Mouse (Mus musculus) embryonic facial prominence, embryonic 12.5 days (tissue): ENCODE data around the gene Robo2. TPM values are rescaled to one million over a fixed set of nuclear protein-coding genes. Genes with fewer than 3 reads are reported as not detected.

Experiments
- ATAC-seq: fragments of 200-750 bp; cut with Nextera tagmentation; 2 replicates; pipeline ENCODE4 v1.8.0; 2017; ENCODE audit not compliant: insufficient number of reproducible peaks, insufficient read depth, low FRiP score, low TSS enrichment
- H3K27ac ChIP-seq: fragments of 300-500 bp; sonication (generic); 2 replicates; pipeline ENCODE4 v1.5.1; 2016; ENCODE audit warnings: mild to moderate bottlenecking
- H3K27me3 ChIP-seq: fragments of 300-500 bp; sonication (generic); 2 replicates; pipeline ENCODE4 v1.6.1; 2016; ENCODE audit warnings: mild to moderate bottlenecking, moderate library complexity
- H3K36me3 ChIP-seq: fragments of 300-500 bp; sonication (generic); 2 replicates; pipeline ENCODE4 v1.6.1; 2016; ENCODE audit warnings: mild to moderate bottlenecking
- H3K4me1 ChIP-seq: fragments of 300-500 bp; sonication (generic); 2 replicates; pipeline ENCODE4 v1.6.1; 2016
- H3K4me2 ChIP-seq: fragments of 300-500 bp; sonication (generic); replicated peaks from 2 replicates; pipeline ENCODE4 v1.6.1; 2016; ENCODE audit warnings: mild to moderate bottlenecking, moderate library complexity
- H3K4me3 ChIP-seq: fragments of 300-500 bp; sonication (generic); 2 replicates; pipeline ENCODE4 v1.5.1; 2016; ENCODE audit warnings: mild to moderate bottlenecking
- H3K9ac ChIP-seq: fragments of 300-500 bp; sonication (generic); 2 replicates; pipeline ENCODE4 v1.6.1; 2016; ENCODE audit warnings: mild to moderate bottlenecking, moderate library complexity
- H3K9me3 ChIP-seq: fragments of 300-500 bp; sonication (generic); 2 replicates; pipeline ENCODE4 v1.6.1; 2016; ENCODE audit warnings: mild to moderate bottlenecking, moderate library complexity
- WGBS: fragments of 180-500 bp; shearing (Covaris S2); methylation state at CpG from one replicate; pipeline ENCODE4 v1.1.7; 2016; 5-methylcytosine and 5-hydroxymethylcytosine counted together
- polyA plus RNA-seq: library from polyadenylated mRNA; unstranded; fragments of >200 nt; fragmentation: Nextera tagmentation; extraction: Ambion mirVana; gene quantifications from 2 replicates; pipeline ENCODE4 v1.2.1, GENCODE M21; 2016

The Robo2 gene
- polyA plus RNA-seq, 1 experiment from 2014 or later = 71.5 TPM

GRCm38 (mm10) chr16:74237411-74237930 lies 174.2 kb downstream of the Robo2 start:
- no peaks in the 10 kb centered on the region for H3K36me3 ChIP-seq
- H3K27me3 ChIP-seq = no peaks in the 10 kb centered on the region
- H3K4me3 ChIP-seq = no peak overlapping the region
- H3K27ac ChIP-seq = no peak overlapping the region
- H3K9me3 ChIP-seq = no peaks in the 10 kb centered on the region
- H3K9ac ChIP-seq = no peak overlapping the region
- ATAC-seq = no peak
- H3K4me2 ChIP-seq = no peak overlapping the region
- WGBS = 86% methylated on average over 2 of the region's 2 CpGs
- no peaks in the 10 kb centered on the region for H3K4me1 ChIP-seq

- no peak overlapping the region for H3K9ac ChIP-seq
- no peaks in the 10 kb centered on the region for H3K9me3 ChIP-seq
- 77% methylated on average over 6 of the region's 6 CpGs for WGBS
- H3K36me3 ChIP-seq = no peaks in the 10 kb centered on the region
- ATAC-seq = no peak
- H3K4me1 ChIP-seq = no peaks in the 10 kb centered on the region
- no peaks in the 10 kb centered on the region for H3K27me3 ChIP-seq
- H3K4me2 ChIP-seq = no peak overlapping the region
- H3K4me3 ChIP-seq = no peak overlapping the region
- H3K27ac ChIP-seq = no peak overlapping the region
Observed at GRCm38 (mm10) chr16:74234393-74235059, 177.1 kb downstream of the Robo2 start.

GRCm38 (mm10) chr16:74233596-74233995 lies 178.0 kb downstream of the Robo2 start:
- Histone ChIP-seq H3K27ac (no peak overlapping the region), H3K4me2 (no peak overlapping the region), H3K9ac (no peak overlapping the region), H3K4me1 (no peaks in the 10 kb centered on the region), H3K4me3 (no peak overlapping the region), H3K36me3 (no peaks in the 10 kb centered on the region), H3K9me3 (no peaks in the 10 kb centered on the region), H3K27me3 (no peaks in the 10 kb centered on the region)
- WGBS = 62% methylated on average over 5 of the region's 5 CpGs
- ATAC-seq = no peak

- Histone ChIP-seq H3K27ac (no peak overlapping the region), H3K27me3 (no peaks in the 10 kb centered on the region), H3K4me1 (no peaks in the 10 kb centered on the region), H3K4me3 (no peak overlapping the region), H3K36me3 (no peaks in the 10 kb centered on the region), H3K4me2 (no peak overlapping the region), H3K9ac (no peak overlapping the region), H3K9me3 (no peaks in the 10 kb centered on the region)
- ATAC-seq = no peak
Observed at GRCm38 (mm10) chr16:74227285-74227684, 184.3 kb downstream of the Robo2 start.

- H3K4me1 ChIP-seq = no peaks in the 10 kb centered on the region
- 62% methylated on average over 7 of the region's 7 CpGs for WGBS
- H3K4me3 ChIP-seq = no peak overlapping the region
- no peak overlapping the region for H3K4me2 ChIP-seq
- no peaks in the 10 kb centered on the region for H3K9me3 ChIP-seq
- no peaks in the 10 kb centered on the region for H3K27me3 ChIP-seq
- H3K36me3 ChIP-seq = no peaks in the 10 kb centered on the region
- no peak overlapping the region for H3K27ac ChIP-seq
- H3K9ac ChIP-seq = no peak overlapping the region
- ATAC-seq = no peak
Observed at GRCm38 (mm10) chr16:74225423-74226272, 186.0 kb downstream of the Robo2 start.

- H3K4me3 ChIP-seq = no peak overlapping the region
- ATAC-seq = no peak
- H3K27ac ChIP-seq = no peak overlapping the region
- H3K4me2 ChIP-seq = no peak overlapping the region
- H3K9me3 ChIP-seq = no peaks in the 10 kb centered on the region
- H3K4me1 ChIP-seq = no peaks in the 10 kb centered on the region
- no peaks in the 10 kb centered on the region for H3K27me3 ChIP-seq
- WGBS = 33% methylated on average over 5 of the region's 5 CpGs
- no peak overlapping the region for H3K9ac ChIP-seq
- no peaks in the 10 kb centered on the region for H3K36me3 ChIP-seq
Observed at GRCm38 (mm10) chr16:74222501-74222900, 189.1 kb downstream of the Robo2 start.

GRCm38 (mm10) chr16:74216879-74217415 lies 194.7 kb downstream of the Robo2 start:
- no peak overlapping the region for H3K27ac ChIP-seq
- no peak for ATAC-seq
- H3K4me1 ChIP-seq = no peaks in the 10 kb centered on the region
- H3K9ac ChIP-seq = no peak overlapping the region
- no peak overlapping the region for H3K4me2 ChIP-seq
- no peak overlapping the region for H3K4me3 ChIP-seq
- no peaks in the 10 kb centered on the region for H3K27me3 ChIP-seq
- 26% methylated on average over 1 of the region's 1 CpGs for WGBS
- H3K9me3 ChIP-seq = no peaks in the 10 kb centered on the region
- no peaks in the 10 kb centered on the region for H3K36me3 ChIP-seq

GRCm38 (mm10) chr16:74215791-74216190 lies 195.8 kb downstream of the Robo2 start:
- Histone ChIP-seq H3K9me3 (no peaks in the 10 kb centered on the region), H3K36me3 (no peaks in the 10 kb centered on the region), H3K4me3 (no peak overlapping the region), H3K27me3 (no peaks in the 10 kb centered on the region), H3K9ac (no peak overlapping the region), H3K4me1 (no peaks in the 10 kb centered on the region), H3K27ac (no peak overlapping the region), H3K4me2 (no peak overlapping the region)
- no peak for ATAC-seq
- 90% methylated on average over 13 of the region's 13 CpGs for WGBS

- Histone ChIP-seq H3K9me3 (no peaks in the 10 kb centered on the region), H3K27me3 (no peaks in the 10 kb centered on the region), H3K4me2 (no peak overlapping the region), H3K36me3 (no peaks in the 10 kb centered on the region), H3K4me3 (no peak overlapping the region), H3K9ac (no peak overlapping the region), H3K4me1 (no peaks in the 10 kb centered on the region), H3K27ac (no peak overlapping the region)
- WGBS = 81% methylated on average over 5 of the region's 5 CpGs
- ATAC-seq = no peak
Observed at GRCm38 (mm10) chr16:74200705-74201104, 210.9 kb downstream of the Robo2 start.

GRCm38 (mm10) chr16:74200024-74200703 lies 211.5 kb downstream of the Robo2 start:
- no peak overlapping the region for H3K4me2 ChIP-seq
- 94% methylated on average over 1 of the region's 1 CpGs for WGBS
- no peak for ATAC-seq
- no peaks in the 10 kb centered on the region for H3K9me3 ChIP-seq
- H3K9ac ChIP-seq = no peak overlapping the region
- H3K36me3 ChIP-seq = no peaks in the 10 kb centered on the region
- H3K27me3 ChIP-seq = no peaks in the 10 kb centered on the region
- H3K4me1 ChIP-seq = no peaks in the 10 kb centered on the region
- no peak overlapping the region for H3K27ac ChIP-seq
- H3K4me3 ChIP-seq = no peak overlapping the region

- no peaks in the 10 kb centered on the region for H3K9me3 ChIP-seq
- no peak overlapping the region for H3K4me3 ChIP-seq
- H3K4me2 ChIP-seq = no peak overlapping the region
- 76% methylated on average over 8 of the region's 8 CpGs for WGBS
- H3K27ac ChIP-seq = no peak overlapping the region
- ATAC-seq = no peak
- H3K9ac ChIP-seq = no peak overlapping the region
- no peaks in the 10 kb centered on the region for H3K36me3 ChIP-seq
- H3K27me3 ChIP-seq = no peaks in the 10 kb centered on the region
- H3K4me1 ChIP-seq = no peaks in the 10 kb centered on the region
Observed at GRCm38 (mm10) chr16:74192979-74193554, 218.6 kb downstream of the Robo2 start.
